Mouse (Mus musculus): Measurements from ENCODE around the gene Phf3. TPM values are rescaled to one million over a fixed set of nuclear protein-coding genes. Genes with fewer than 3 reads are reported as not detected.

The Phf3 gene
- polyA plus RNA-seq, 1 experiment: 1.2 TPM

DNA sequence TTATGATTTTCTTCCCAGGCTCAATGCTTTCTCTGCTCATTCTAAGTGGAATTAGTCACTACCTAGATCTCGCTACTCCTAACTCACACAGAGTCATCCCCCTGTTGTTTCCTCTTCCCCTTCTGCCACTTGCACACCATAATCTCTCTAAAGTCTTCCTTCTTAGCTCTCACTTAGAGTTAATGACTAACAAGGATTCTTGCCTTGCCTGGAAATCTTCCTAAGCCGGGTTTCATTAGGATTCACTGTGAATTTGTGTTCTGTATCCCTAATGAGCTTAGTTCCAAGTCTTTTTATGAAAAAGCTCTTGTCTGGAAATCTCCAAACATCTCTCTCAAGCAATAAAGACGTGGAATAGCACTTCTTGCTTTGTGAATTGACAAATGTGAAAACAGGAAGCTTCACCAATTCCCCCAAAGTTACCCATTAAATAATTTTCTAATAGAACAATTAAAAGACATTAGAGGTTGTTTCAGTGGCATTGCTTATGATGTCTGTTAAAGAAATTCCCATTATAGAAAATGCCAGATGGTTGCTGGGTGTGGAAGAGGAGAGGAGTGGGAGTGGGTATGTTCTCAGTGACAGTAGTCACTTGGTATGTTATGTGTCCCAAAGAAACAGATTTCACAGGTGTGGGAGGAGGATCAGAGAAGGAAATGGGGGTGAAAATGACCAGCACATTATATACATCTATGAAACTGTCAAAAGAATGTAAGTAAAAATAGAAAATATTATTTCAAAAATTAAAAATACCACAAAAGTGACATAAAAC is 118.1 kb downstream of the Phf3 start:
- Histone ChIP-seq H3K9me3 (ENCODE audit: control insufficient read depth, low read length) (peaks cover 5% of the 10 kb centered on the region; the same call in 1 of the 2 replicates), H3K36me3 (ENCODE audit: control insufficient read depth) (no peaks in the 10 kb centered on the region), H3K4me3 (replicated peaks) (no peak overlapping the region), H3K27me3 (ENCODE audit: control insufficient read depth) (no peaks in the 10 kb centered on the region), H3K4me1 (ENCODE audit: control insufficient read depth) (no peaks in the 10 kb centered on the region)
- no peak for TF ChIP-seq GATA1 (IDR thresholded peaks at IDR 0.05; ENCODE audit: low read length)

Other genes starting within 250 kb of the Phf3 start
- gene AC153137.1, start 104.0 kb upstream of the Phf3 start, polyA plus RNA-seq (2012): not detected in 2 replicates